22 mouse cellular contexts compared by ENCODE assay signal in the genomic region with DNA sequence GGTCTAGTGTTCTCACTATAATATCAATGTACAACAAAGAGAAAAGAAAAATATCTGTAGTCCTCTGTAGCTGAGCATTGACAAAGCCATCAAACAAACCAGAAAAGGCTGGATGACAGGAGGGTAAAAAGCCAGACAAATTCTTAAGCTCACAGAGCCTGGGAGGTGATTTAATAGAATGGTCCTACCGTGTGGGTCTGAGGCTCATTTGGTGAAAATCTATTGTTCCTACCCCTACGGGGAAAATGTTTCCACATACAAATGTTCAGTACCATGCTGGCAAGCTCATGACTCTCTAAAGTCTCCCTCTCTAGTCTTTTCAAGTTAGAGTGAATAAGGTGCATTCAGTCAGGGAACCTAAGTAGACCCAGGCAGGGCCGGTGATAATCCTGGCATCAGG.
"Had no signal": no experiment of that assay in that cellular context is flagged by ENCODE, and none has a peak within 500 bp of the region (broad histone marks: within the 10 kb centered on the region; RNA-seq: fewer than 3 reads in every experiment).

No protein-coding gene starts in this region.

- H3K9ac ChIP-seq: liver, embryonic 13.5 days; liver, embryonic 15.5 days; liver, postnatal 0 days; lung, embryonic 15.5 days; neural tube, embryonic 13.5 days; neural tube, embryonic 15.5 days had no signal

- DNase-seq: liver, embryonic 13.5 days; liver, postnatal 0 days; lung, adult 2 months; lung, postnatal 14 days; lung, postnatal 36 days; retina, postnatal 1 day; right cerebral cortex, adult 18-20 months; right cerebral cortex, postnatal 25 days; right cerebral cortex, postnatal 4 days; spleen, adult 18-20 months; thymus, adult 18-20 months; thymus, postnatal 14 days; thymus, postnatal 36 days had no signal

- H3K4me3 ChIP-seq: liver, embryonic 13.5 days; liver, embryonic 15.5 days; lung, embryonic 15.5 days; megakaryocyte, embryonic 14.5 days; midbrain, embryonic 10.5 days; myocyte; neural tube, embryonic 13.5 days; neural tube, embryonic 15.5 days had no signal

- H3K36me3 ChIP-seq: liver, embryonic 13.5 days; liver, embryonic 15.5 days; lung, embryonic 15.5 days; midbrain, embryonic 10.5 days; neural tube, embryonic 13.5 days; neural tube, embryonic 15.5 days had no signal

- H3K9me3 ChIP-seq: liver, embryonic 13.5 days; liver, embryonic 15.5 days; lung, embryonic 15.5 days; megakaryocyte, embryonic 14.5 days; midbrain, embryonic 10.5 days; neural tube, embryonic 13.5 days; neural tube, embryonic 15.5 days had no signal

- ATAC-seq: liver, postnatal 0 days; lung, postnatal 0 days had no signal

- H3K4me2 ChIP-seq: liver, embryonic 13.5 days; liver, embryonic 15.5 days; lung, embryonic 15.5 days; neural tube, embryonic 13.5 days; neural tube, embryonic 15.5 days had no signal

- H3K27ac ChIP-seq: liver, embryonic 13.5 days; liver, embryonic 15.5 days; lung, embryonic 15.5 days; macrophage; midbrain, embryonic 10.5 days; neural tube, embryonic 13.5 days; neural tube, embryonic 15.5 days had no signal

- H3K4me1 ChIP-seq: liver, embryonic 13.5 days; liver, embryonic 15.5 days; lung, embryonic 15.5 days; megakaryocyte, embryonic 14.5 days; neural tube, embryonic 13.5 days; neural tube, embryonic 15.5 days had no signal

- H3K27me3 ChIP-seq: liver, embryonic 13.5 days; liver, embryonic 15.5 days; lung, embryonic 15.5 days; megakaryocyte, embryonic 14.5 days; neural tube, embryonic 13.5 days; neural tube, embryonic 15.5 days had no signal
